Mouse (Mus musculus) kidney, postnatal 36 days (tissue): ENCODE measurements around the gene Mpdz.

Source experiments
- DNase-seq, 2 experiments: peaks; one replicate each; pipeline ENCODE4 v3.0.0; 2021 to 2022; ENCODE audit warnings: mixed read lengths in 2 of 2

Gene Mpdz

DNA sequence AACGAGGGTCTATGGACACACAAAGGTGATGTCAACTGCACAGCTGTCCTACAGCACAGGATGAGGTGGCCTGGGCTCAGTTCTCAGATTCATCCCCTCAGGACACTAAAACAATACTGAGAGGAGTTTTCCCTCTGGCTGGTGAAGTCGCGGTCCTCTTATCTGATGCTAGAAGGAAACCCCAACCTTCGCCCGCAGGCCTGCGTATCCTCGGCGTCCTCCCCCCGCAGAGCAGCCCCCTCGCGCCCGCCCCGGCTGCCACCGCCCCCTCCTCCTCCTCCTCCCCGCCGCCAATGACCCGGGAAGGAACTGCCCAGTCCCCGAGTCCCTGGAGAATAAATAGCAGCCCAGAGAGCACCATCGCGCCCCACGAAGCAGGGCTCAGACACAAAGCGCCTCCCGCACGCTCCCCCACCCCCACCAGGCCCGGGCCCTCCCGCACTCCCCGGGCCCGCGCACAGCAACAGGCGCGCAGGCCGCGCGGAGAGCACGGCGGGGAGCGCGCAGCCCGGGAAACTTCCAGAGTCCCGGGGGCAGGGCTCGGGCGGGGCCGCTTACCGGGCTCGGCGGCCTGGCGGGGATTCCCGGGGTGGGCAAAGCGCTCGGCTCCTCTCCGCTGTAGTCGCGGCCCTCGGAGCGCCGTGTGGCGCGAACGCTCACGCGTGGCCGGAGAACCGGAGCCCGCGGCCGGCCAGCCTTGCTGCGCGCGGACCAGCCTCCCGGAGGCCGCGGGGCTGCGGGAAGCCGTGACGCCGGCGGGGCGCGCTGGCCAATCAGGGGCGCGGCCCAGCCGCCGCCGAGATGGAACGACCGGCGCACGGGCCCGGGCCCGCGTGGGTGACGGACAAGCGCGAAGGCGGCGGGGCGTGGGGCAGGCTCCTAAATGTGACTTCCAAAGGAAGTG, at the start of gene Mpdz:
Gene Mpdz (minus strand): TSS at position 738 of the 904 bp plus-strand sequence.
- DNase-seq = peak; percentile 54 to 86

DNA sequence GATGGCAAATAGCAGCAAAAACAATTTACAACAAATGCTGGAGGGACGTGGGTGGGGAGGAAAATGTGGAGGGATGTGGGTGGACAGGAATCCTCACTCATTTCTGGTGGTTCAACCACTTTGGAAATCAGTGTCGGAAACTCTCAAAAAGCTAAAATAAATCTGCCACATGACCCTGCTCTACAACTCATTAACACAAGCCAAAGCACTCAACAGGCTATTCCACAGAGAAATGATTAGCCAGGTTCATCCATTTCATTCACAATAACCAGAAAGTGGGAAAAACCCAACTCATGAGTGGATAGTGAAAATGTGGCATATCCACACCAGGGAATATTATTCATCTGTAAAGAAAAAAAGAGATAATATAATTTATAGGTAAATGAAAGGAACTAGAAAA, 47.9 kb upstream of the Mpdz start:
- peak in 1 of 2 experiments; percentile 7 for DNase-seq

GRCm38 (mm10) chr4:81484603-81485002, 42.0 kb upstream of the Mpdz start:
- no peak for DNase-seq

GRCm38 (mm10) chr4:81483887-81484602, 41.4 kb upstream of the Mpdz start:
- no peak for DNase-seq

DNA sequence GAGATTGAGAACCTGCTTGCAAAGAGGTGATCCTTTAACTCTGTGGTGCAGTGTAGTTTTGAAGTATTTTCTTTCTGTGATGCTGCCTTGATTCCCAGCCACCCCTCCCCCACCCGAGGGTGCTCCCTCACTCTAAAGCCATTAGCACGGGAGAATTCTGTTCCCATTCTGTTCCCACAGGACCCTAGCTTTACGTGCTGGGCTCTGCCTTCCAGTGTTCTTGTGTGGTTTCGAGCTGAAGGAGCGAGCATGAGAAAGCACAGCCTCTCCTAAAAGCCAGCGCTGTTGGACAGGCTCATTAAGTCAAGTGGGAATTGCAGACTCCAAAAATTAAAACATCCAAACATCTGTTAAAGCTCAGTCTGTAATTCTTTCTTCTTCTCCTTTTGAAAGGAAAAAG, 40.5 kb upstream of the Mpdz start:
- DNase-seq = no peak

DNA sequence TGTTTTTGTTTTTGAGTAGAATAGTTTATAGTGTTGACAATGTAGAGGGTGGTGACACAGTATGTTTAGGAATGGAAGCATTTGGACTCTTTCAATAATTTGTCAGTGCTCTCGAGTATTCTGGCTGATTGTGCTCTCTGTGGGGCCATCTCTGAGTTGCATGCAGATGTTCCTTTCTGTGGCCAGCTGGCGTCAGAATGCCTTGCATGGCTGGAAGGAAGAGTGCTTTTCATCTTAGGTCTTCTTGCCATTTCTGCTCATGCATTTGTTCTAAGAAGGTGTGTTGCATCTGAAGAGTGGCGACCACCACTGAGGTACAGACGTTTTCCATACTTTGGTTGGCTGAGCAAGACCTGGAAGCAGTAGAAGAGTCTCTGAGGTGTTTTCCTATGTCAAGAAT, 24.2 kb upstream of the Mpdz start:
- no peak for DNase-seq

DNA sequence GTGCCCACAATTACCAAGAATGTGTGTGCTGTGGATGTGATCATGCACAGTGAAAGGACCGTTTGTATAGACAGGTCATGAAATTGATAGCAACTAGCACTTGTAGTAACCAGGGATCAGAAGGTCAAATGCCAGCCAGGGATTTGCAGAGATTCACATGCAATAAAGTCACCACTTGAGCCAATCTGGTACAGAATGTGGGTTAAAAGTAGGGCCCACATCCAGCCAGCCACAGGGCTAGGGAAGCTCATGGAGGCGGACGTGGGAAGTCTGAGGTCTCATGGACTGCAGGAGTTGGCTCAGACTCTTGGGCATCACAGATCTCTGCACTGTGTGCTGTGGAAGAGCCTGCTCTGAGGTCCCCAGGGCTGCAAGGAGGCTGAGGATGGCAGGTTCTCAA, 22.6 kb upstream of the Mpdz start:
- no peak for DNase-seq

DNA sequence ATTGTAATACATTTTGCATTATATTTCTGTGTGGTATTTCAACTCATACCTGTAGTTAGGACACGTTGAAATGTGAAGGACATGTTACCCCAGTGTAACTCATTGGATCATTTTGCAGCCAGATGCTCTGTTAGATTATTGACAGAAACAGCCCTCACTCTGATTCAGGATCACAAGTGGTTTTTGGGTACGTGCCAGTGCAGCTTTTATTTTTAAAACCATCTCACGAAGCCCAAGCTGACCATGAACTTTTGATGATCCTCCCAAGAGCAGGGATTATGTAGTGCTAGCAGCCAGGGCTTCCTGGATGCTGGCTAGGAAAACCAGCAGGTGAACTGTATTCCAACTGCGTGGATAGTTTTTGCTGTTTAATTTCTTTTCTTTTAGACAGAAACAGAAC, 19.6 kb upstream of the Mpdz start:
- DNase-seq = no peak

DNA sequence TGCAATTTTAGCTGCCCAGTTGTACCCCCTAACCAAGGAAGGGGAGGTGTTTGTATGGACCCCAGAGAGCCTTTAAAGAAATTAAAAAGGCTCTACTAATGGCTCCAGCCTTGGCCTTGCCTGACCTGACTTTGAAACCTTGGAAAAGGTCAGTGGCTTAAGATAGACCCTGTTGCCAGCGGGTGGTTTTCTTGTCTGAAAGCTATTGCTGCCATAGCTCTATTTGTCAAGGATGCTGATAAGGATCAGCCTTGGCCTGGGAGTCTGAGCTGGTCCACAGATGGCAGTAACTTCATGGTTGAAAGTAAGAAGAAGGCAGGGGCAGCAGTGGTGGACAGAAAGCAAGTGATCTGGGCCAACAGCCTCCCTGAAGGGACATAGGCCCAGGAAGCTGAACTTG, 16.3 kb upstream of the Mpdz start:
- no peak for DNase-seq

DNA sequence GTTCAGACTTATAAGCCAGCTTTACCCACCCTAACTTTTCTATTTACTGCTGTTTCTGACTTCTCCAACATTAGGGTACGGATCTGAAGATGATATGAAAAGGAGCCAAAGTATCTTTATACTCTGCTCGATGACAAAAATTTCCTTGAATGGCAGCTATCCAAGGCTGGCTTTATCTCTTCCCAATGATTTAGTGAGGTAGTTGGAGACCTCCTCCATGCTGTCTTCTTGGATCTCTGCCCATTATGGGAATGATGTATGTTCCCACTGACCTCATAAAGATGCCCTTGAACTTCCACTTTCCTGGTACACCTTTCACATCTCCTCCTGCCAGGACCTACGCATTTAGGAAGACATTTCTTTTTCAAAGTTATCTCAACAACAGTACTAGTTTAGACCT, 11.2 kb upstream of the Mpdz start:
- no peak for DNase-seq

DNA sequence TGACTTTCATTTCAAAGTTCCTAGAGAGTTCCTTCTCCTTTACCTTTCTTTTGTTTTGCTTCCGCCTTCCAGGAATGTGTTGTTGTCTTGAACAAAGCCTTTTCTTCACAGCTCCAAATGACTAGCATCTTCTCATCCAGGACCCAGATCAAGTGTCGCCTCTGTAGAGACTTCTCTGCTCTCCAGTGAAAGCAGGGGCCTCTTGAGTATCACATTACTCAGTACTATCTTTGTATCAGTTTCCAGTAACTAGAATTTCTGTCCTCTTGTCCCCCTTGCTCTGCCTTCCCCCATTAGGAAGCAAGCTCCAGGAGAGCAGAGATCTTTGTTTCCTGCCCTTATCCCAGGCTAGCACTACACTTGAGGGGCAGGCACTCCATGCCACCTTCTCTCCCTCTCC, 9.6 kb upstream of the Mpdz start:
- no peak for DNase-seq

- DNase-seq = no peak
These were observed 6.8 kb upstream of the Mpdz start for GRCm38 (mm10) chr4:81449413-81449812.

GRCm38 (mm10) chr4:81443566-81443965, 951 bp upstream of the Mpdz start:
- no peak for DNase-seq

- DNase-seq = no peak
These were observed 8.7 kb downstream of the Mpdz start for GRCm38 (mm10) chr4:81433961-81434360.

- no peak for DNase-seq
These were observed 11.8 kb downstream of the Mpdz start for GRCm38 (mm10) chr4:81430826-81431225.

GRCm38 (mm10) chr4:81430105-81430504, 12.5 kb downstream of the Mpdz start:
- no peak for DNase-seq

GRCm38 (mm10) chr4:81429670-81430069, 12.9 kb downstream of the Mpdz start:
- peak in 1 of 2 experiments; percentile 13 for DNase-seq

GRCm38 (mm10) chr4:81423556-81423955, 19.1 kb downstream of the Mpdz start:
- DNase-seq = no peak

GRCm38 (mm10) chr4:81421621-81422020, 21.0 kb downstream of the Mpdz start:
- no peak for DNase-seq

GRCm38 (mm10) chr4:81415324-81416026, 27.1 kb downstream of the Mpdz start:
- no peak for DNase-seq

GRCm38 (mm10) chr4:81414684-81415323, 27.8 kb downstream of the Mpdz start:
- DNase-seq = no peak

DNA sequence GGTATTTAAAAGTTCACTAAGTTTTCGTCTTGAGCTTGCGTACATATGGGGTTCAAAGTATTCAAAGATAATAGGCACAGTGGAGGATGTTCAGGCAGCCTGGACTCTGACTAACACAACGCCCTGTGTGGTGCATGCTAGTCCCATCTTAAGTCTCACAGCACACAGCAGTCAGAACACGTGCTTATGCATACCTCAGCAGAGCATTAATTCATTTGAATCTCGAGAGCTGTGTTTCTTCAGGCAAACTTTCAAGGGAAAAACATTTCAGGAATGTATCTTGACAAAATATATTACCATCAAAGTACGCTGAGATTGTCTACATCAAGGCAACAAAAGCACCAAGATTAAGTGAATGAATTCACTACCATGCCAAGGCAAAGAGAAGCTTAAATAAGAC, 45.7 kb downstream of the Mpdz start:
- no peak for DNase-seq

DNA sequence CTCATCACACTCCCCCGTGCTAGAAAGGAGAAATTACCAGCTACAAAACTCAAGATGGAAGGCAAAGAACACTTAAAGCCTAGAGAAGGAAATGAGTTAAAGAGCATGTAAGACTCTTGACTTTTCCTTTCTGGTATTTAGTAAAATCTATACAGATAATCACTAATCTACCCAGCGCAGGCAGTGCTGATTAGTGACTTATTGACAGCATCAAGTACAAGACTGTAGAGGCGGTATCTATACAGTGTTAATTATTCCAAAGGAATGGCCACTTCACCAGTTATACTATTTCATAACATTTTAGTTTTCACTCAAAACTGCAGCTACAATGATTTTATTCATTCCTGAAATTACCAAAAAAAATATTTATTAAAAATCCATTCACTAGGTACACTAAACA, 49.7 kb downstream of the Mpdz start:
- DNase-seq = no peak
